Mouse (Mus musculus) midbrain, embryonic 13.5 days (tissue): ENCODE measurements around the gene Lif. TPM values are rescaled to one million over a fixed set of nuclear protein-coding genes. Genes with fewer than 3 reads are reported as not detected.

ENCODE experiments used
- ATAC-seq: fragments of 200-750 bp; cut with Nextera tagmentation; 2 replicates; pipeline ENCODE4 v1.8.0; 2017; ENCODE audit warnings: mild to moderate bottlenecking, moderate TSS enrichment, moderate library complexity
- H3K27ac ChIP-seq: fragments of 300-500 bp; sonication (generic); 2 replicates; pipeline ENCODE4 v1.5.1; 2015; ENCODE audit warnings: inconsistent platforms, mild to moderate bottlenecking, moderate library complexity
- H3K27me3 ChIP-seq: fragments of 300-500 bp; sonication (generic); 2 replicates; pipeline ENCODE4 v1.6.1; 2015; ENCODE audit warnings: mild to moderate bottlenecking, inconsistent platforms
- H3K36me3 ChIP-seq: fragments of 300-500 bp; sonication (generic); 2 replicates; pipeline ENCODE4 v1.6.1; 2015; ENCODE audit warnings: mild to moderate bottlenecking, inconsistent platforms
- H3K4me1 ChIP-seq: fragments of 300-500 bp; sonication (generic); replicated peaks from 2 replicates; pipeline ENCODE4 v1.6.1; 2015; ENCODE audit warnings: inconsistent platforms
- H3K4me2 ChIP-seq: fragments of 300-500 bp; sonication (generic); replicated peaks from 2 replicates; pipeline ENCODE4 v1.6.1; 2015; ENCODE audit warnings: moderate library complexity, mild to moderate bottlenecking, inconsistent platforms
- H3K4me3 ChIP-seq: fragments of 300-500 bp; sonication (generic); replicated peaks from 2 replicates; pipeline ENCODE4 v1.5.1; 2015; ENCODE audit warnings: mild to moderate bottlenecking, inconsistent platforms
- H3K9ac ChIP-seq: fragments of 300-500 bp; sonication (generic); replicated peaks from 2 replicates; pipeline ENCODE4 v1.6.1; 2015; ENCODE audit warnings: mild to moderate bottlenecking, inconsistent platforms
- H3K9me3 ChIP-seq: fragments of 300-500 bp; sonication (generic); 2 replicates; pipeline ENCODE4 v1.6.1; 2016; ENCODE audit warnings: mild to moderate bottlenecking, inconsistent platforms
- WGBS: fragments of 180-500 bp; shearing (Covaris S2); methylation state at CpG from one replicate; pipeline ENCODE4 v1.1.7; 2015; 5-methylcytosine and 5-hydroxymethylcytosine counted together
- polyA plus RNA-seq: library from polyadenylated mRNA; unstranded; fragments of >200 nt; fragmentation: Nextera tagmentation; extraction: Ambion mirVana; gene quantifications from 2 replicates; pipeline ENCODE4 v1.2.1, GENCODE M21; 2015

The Lif gene
- polyA plus RNA-seq, 1 experiment from 2014 or later: 0.19 TPM

DNA sequence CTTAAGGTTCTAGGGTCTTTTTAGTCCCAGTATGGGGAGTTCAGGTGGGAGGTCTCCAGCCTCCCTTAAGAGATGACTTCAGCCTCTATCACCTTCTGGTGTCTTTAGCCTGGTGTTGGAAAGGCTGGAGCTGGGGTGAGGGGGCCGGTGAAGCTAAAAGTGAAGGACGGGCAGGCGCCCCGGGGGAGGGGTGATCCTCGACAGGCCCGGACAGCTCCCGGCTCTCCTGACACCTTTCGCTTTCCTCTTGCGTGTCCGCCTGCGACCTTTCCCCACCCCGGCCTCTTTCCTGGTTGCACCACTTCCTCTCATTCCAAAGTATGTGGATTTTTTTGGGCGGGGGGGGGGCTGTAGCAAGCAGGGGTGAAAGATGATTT, 9.8 kb downstream of the Lif start:
- H3K27me3 ChIP-seq: peaks cover 78% of the 10 kb centered on the region
- peak overlapping the region; percentile 63; the same call in 1 of the 2 replicates for H3K9ac ChIP-seq
- H3K9me3 ChIP-seq: no peaks in the 10 kb centered on the region
- H3K4me1 ChIP-seq: peaks cover 15% of the 10 kb centered on the region
- WGBS: 8% methylated on average over 13 of the region's 13 CpGs
- no peak overlapping the region for H3K27ac ChIP-seq
- H3K36me3 ChIP-seq: no peaks in the 10 kb centered on the region
- H3K4me2 ChIP-seq: peak overlapping the region; percentile 92
- H3K4me3 ChIP-seq: peak overlapping the region; percentile 52
- ATAC-seq: no peak

DNA sequence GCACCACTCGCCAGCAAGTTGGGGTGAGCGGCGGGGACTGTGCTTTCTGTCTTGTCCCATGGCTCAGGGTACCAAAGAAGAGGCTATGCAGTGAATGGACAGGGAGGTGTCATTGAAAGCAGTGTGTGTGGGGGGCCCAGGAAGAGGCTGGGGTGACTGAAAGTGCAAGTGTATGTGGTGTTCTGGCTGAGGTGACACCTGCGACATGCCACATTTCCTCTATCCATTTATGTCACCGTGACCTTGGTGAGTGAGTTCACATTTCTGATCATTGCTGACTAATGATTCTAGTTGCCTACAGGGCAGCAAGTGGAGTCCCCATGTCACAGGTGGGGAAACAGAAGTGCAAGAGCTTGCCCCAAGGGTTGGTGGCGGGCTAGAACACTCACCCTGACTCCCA, 11.1 kb downstream of the Lif start:
- H3K4me2 ChIP-seq: no peak overlapping the region
- H3K36me3 ChIP-seq: no peaks in the 10 kb centered on the region
- no peak for ATAC-seq
- WGBS: 84% methylated on average over 6 of the region's 6 CpGs
- no peaks in the 10 kb centered on the region for H3K9me3 ChIP-seq
- H3K27ac ChIP-seq: no peak overlapping the region
- H3K9ac ChIP-seq: no peak overlapping the region
- H3K4me3 ChIP-seq: no peak overlapping the region
- H3K4me1 ChIP-seq: peaks cover 8% of the 10 kb centered on the region
- H3K27me3 ChIP-seq: peaks cover 73% of the 10 kb centered on the region

DNA sequence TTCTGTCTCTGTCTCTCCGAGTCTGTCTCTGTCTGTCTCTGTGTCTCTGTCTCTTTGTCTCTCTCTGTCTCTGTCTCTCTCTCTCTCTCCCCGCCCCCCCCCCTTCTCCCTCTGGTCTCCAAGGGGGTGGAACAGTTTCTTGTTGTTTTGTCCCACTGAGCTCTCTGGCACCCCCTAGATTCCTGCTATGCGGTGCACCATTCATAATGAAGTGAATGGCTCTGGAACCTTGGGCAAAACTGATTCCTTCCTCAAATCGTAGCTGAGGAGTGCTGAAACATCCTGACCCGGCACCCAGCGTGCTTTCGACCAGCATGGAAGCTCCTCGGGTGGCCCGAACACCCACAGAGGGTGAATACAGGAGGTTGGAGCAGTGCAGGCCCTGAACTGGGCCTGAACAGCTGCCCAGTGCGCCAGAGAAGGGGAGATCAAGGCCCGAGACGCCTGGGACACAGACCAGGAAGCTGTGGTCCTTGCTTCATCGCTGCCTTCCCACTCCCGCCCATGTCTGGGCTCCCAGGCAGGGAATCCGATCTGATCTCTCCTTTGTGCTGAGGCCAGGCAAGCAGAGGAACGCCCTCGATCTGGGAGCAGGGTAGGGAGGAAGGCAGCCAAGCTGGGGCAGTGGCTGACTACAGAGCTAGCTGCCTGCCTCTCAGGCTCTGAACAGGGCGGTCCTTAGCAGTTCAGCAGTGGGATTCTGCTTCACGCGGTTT, 13.5 kb downstream of the Lif start:
- Histone ChIP-seq H3K27ac (no peak overlapping the region), H3K36me3 (no peaks in the 10 kb centered on the region), H3K4me1 (peaks cover 8% of the 10 kb centered on the region), H3K4me3 (no peak overlapping the region), H3K9ac (no peak overlapping the region), H3K9me3 (no peaks in the 10 kb centered on the region), H3K27me3 (peaks cover 49% of the 10 kb centered on the region), H3K4me2 (no peak overlapping the region)
- ATAC-seq: no peak
- 19% methylated on average over 19 of the region's 20 CpGs for WGBS

DNA sequence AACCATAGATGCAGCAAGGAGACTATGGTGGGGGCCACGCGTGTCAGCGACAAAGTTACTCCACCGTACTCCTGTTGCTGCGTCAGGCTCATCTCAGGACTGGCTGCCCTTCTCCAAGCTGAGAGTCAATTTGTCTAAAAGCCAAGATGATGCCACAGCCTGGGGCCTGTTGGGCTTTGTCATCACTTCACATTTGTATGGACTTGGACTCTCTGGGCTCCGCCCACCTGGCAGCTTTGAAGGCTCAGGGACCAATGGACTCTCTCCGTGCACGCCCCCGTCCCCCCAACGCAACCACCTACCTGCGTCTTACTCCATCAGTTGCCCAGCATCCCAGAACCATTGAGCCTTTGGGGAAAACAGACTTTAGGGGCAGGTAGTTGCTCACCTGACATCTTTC, 14.2 kb downstream of the Lif start:
- Histone ChIP-seq H3K9ac (no peak overlapping the region), H3K4me1 (peaks cover 6% of the 10 kb centered on the region), H3K27me3 (peaks cover 43% of the 10 kb centered on the region), H3K27ac (no peak overlapping the region), H3K4me3 (no peak overlapping the region), H3K4me2 (no peak overlapping the region), H3K36me3 (no peaks in the 10 kb centered on the region), H3K9me3 (no peaks in the 10 kb centered on the region)
- ATAC-seq: no peak
- WGBS: 58% methylated on average over 11 of the region's 11 CpGs

DNA sequence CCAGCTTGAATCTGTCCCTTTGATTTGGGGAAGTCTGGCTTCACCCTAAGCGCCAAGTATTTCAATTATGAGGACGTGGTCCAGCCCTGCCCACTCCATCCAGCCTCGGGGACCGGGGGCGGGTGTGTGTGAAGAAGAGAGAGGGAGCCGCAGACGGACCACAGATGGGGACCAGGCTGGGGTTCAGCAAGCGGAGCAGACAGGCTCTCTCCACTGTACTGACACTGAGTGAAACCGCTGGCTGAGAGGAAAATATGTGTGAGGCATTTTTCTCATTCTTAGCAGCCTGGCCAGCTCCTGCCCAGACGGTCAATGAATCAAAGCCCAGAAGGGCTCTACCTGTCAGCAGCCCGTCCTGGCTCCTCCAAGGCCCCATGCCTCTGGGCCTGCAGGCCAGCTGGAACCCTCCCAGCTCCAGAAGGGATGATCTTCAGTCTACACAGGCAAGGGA, 19.1 kb downstream of the Lif start:
- 79% methylated on average over 11 of the region's 11 CpGs for WGBS
- H3K27ac ChIP-seq: no peak overlapping the region
- no peaks in the 10 kb centered on the region for H3K36me3 ChIP-seq
- H3K27me3 ChIP-seq: peaks cover 4% of the 10 kb centered on the region
- H3K9me3 ChIP-seq: no peaks in the 10 kb centered on the region
- no peak overlapping the region for H3K4me2 ChIP-seq
- ATAC-seq: no peak
- H3K4me3 ChIP-seq: no peak overlapping the region
- H3K9ac ChIP-seq: no peak overlapping the region
- H3K4me1 ChIP-seq: no peaks in the 10 kb centered on the region

DNA sequence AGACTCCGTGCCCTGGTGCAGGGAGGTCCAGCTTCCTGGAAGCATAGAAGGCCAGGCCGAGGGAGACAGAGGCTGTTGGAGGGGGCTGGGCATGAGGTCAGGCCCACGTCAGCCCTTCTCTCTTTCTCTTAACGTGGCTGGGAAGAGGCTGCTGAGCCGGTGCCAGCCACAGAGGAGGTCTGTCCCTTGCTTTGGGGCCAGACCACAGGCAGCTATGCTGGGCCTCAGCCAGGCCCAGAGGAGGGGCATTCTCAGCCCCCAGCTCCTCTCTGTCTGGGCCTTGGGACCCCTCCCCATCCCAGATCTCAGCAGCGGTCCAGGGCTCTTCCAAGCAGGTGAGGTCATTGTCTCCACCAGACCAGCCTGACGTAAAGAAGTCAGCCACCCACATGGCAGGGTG, 22.6 kb downstream of the Lif start:
- no peak; the same call in 1 of the 2 replicates for ATAC-seq
- WGBS: 57% methylated on average over 7 of the region's 7 CpGs

DNA sequence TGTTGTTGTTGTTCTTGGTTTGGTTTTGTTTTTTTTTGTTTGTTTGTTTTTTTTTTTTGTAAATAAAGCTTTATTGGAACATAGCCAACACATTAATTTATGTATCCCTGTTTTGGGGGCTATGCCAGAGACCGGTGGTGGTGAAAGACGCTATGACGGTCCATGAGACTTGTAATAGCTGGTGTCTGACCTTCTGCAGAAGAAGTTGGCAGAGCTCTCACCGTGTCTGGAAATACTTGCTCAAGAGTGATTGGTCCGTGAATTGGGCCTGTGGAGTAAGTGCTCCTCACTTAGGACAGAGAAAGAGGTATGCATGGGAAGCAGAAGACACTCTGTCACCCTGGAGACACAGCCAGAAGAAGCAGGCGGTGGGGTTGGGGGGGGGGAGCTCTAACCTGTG, 24.5 kb downstream of the Lif start:
- Histone ChIP-seq H3K36me3 (no peaks in the 10 kb centered on the region), H3K4me3 (no peak overlapping the region), H3K27me3 (no peaks in the 10 kb centered on the region), H3K27ac (no peak overlapping the region), H3K9ac (no peak overlapping the region), H3K4me2 (no peak overlapping the region), H3K4me1 (no peaks in the 10 kb centered on the region), H3K9me3 (no peaks in the 10 kb centered on the region)
- 89% methylated on average over 6 of the region's 6 CpGs for WGBS
- no peak for ATAC-seq

More for the DNA sequence above, 22.6 kb downstream of the Lif start:
- H3K9ac ChIP-seq: no peak overlapping the region
- H3K4me2 ChIP-seq: no peak overlapping the region
- H3K36me3 ChIP-seq: no peaks in the 10 kb centered on the region
- H3K9me3 ChIP-seq: no peaks in the 10 kb centered on the region
- H3K4me3 ChIP-seq: no peak overlapping the region
- no peak overlapping the region for H3K27ac ChIP-seq
- H3K27me3 ChIP-seq: no peaks in the 10 kb centered on the region
- no peaks in the 10 kb centered on the region for H3K4me1 ChIP-seq

DNA sequence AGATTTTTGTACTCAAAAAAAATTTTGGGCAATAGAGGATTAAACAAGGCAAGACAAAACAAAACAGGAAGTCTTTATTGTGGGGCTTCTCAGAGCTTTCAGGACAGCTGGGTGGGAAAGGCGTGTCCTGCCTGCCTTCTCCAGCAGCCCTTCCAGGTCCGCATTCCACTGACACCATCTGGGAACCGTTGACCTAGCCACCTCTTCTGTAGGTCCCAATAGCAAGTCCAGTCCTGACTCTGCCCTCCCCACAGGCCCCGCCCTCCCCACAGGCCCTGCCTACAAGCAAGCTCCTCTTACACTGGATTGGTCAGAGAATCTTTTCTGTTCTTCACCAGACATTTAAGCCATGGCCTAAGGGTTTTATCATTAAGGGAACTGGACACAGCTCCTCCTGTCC, 26.3 kb downstream of the Lif start:
- 21% methylated on average over 4 of the region's 4 CpGs for WGBS
- Histone ChIP-seq H3K27ac (no peak overlapping the region), H3K4me2 (no peak overlapping the region), H3K36me3 (no peaks in the 10 kb centered on the region), H3K4me1 (no peaks in the 10 kb centered on the region), H3K9me3 (no peaks in the 10 kb centered on the region), H3K9ac (no peak overlapping the region), H3K4me3 (no peak overlapping the region), H3K27me3 (no peaks in the 10 kb centered on the region)
- ATAC-seq: no peak

DNA sequence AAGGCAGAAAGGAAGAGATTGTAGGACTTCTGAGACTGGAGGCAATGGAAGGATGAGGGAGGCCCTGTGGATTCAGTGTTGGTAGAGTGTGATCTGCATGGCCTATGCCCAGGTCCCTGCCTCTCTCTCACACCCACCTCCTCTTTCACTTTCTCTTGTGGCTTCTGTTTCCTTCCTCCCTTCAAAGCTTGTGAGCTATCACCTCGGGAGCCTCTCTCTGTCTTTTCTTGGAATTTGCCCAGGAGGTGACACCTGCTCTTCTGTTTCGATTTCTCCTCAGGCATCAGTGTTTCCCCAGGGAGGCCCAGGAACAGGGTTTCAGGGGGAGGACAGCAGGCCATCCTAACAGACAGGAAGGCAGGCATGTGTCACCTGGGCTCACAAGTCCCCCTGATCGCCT, 31.9 kb downstream of the Lif start:
- ATAC-seq: no peak
- no peaks in the 10 kb centered on the region for H3K36me3 ChIP-seq
- no peaks in the 10 kb centered on the region for H3K9me3 ChIP-seq
- H3K4me3 ChIP-seq: no peak overlapping the region
- 72% methylated on average over 3 of the region's 3 CpGs for WGBS
- no peaks in the 10 kb centered on the region for H3K4me1 ChIP-seq
- no peaks in the 10 kb centered on the region for H3K27me3 ChIP-seq
- no peak overlapping the region for H3K9ac ChIP-seq
- H3K27ac ChIP-seq: no peak overlapping the region
- no peak overlapping the region for H3K4me2 ChIP-seq

DNA sequence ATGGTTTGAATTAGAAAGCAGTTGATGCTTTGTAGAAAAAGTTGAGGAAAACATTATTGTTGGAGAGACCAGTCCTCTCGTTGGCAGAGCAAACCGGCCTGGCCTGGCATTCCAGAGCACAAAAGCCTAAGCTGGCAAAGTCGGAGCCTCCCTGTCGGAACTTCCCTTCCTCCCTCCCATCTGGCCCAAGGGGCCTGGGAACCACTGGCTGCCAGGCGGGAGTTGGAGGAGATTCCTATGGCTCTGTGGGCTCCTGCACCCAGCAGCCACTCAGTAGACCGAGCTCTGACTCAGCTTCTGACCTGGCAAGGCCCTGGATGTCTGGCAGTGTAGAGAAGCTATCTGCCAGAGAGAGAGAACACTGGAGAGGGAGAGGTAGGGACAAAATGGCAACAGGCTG, 34.3 kb downstream of the Lif start:
- H3K27ac ChIP-seq: no peak overlapping the region
- peaks cover 6% of the 10 kb centered on the region; the same call in 1 of the 2 replicates for H3K4me1 ChIP-seq
- no peaks in the 10 kb centered on the region for H3K27me3 ChIP-seq
- no peaks in the 10 kb centered on the region for H3K36me3 ChIP-seq
- no peaks in the 10 kb centered on the region for H3K9me3 ChIP-seq
- ATAC-seq: no peak
- 64% methylated on average over 6 of the region's 6 CpGs for WGBS
- no peak overlapping the region for H3K4me3 ChIP-seq
- H3K9ac ChIP-seq: no peak overlapping the region
- no peak overlapping the region for H3K4me2 ChIP-seq

DNA sequence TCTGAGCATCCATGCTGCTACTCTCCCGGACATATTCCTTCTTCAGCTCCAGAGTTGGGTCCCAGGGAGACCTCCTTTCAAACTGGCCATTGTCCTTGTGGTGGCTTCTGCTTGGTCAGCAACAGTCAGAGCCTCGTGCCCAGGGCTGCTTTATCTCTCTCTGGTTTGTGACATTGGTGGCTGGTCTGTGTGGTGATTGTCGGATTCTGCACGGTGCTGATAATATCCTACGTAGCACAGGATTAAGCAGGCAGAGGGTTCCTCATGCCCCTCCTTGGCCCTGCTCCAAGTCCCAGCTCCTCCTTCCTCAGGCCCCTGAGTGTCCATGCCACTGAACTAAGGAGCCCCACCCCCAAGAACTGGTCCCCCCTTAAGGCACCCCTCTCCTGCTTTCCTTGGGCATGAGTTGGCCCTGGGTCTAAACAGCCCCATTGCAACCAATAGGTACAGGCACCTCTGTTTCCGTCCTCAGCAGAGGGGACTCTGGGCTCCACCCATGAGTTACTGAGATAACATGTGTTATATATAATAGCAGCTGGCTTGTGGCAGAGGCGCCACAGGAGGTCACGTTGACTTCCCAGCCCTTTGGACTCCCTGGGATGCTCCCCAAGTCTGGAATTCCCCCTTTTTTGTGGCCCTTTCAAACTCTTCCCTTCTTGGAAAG, 35.0 kb downstream of the Lif start:
- Histone ChIP-seq H3K9ac (no peak overlapping the region), H3K27ac (no peak overlapping the region), H3K4me3 (no peak overlapping the region), H3K36me3 (no peaks in the 10 kb centered on the region), H3K9me3 (no peaks in the 10 kb centered on the region), H3K4me1 (peaks cover 6% of the 10 kb centered on the region; the same call in 1 of the 2 replicates), H3K4me2 (no peak overlapping the region), H3K27me3 (no peaks in the 10 kb centered on the region)
- 70% methylated on average over 8 of the region's 8 CpGs for WGBS
- no peak for ATAC-seq

DNA sequence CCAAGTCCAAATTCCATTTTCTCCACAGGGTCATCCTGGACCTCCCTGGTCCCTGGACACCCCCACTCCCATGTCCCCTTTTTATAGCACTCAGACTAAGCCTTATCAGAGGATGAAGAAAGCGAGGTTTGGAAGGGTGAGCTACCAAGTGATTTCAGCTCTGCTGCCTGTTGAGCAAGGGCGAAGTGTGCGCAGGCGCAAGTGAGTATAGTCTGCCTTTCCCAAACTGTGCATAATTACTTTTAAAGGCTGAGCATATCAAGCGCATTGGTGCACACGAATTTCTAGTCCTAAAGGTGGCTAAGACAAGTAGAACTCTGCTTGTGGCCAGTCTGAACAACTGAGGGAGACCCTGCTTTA, 35.5 kb downstream of the Lif start:
- H3K4me1 ChIP-seq: peaks cover 6% of the 10 kb centered on the region; the same call in 1 of the 2 replicates
- no peak overlapping the region for H3K9ac ChIP-seq
- H3K27me3 ChIP-seq: no peaks in the 10 kb centered on the region
- H3K4me2 ChIP-seq: no peak overlapping the region
- 88% methylated on average over 6 of the region's 6 CpGs for WGBS
- ATAC-seq: no peak
- no peak overlapping the region for H3K4me3 ChIP-seq
- H3K27ac ChIP-seq: no peak overlapping the region
- H3K9me3 ChIP-seq: no peaks in the 10 kb centered on the region
- no peaks in the 10 kb centered on the region for H3K36me3 ChIP-seq
